11 mouse cellular contexts compared by ENCODE assay signal in genomic region chr14:26814908-26815307, GRCm38 (mm10).
A peak's percentile ranks its signal among the peaks of the same experiment; 100 is the strongest.
DNase-seq lines count a peak whose midpoint lies in the region; ATAC-seq and TF ChIP-seq lines count a peak whose summit lies in the region.
"Had no signal": no experiment of that assay in that cellular context is flagged by ENCODE, and none has a peak within 500 bp of the region (broad histone marks: within the 10 kb centered on the region; RNA-seq: fewer than 3 reads in every experiment).

No protein-coding gene starts in this region.

- peaks cover 4 to 9% of the 10 kb centered on the region in 2 experiments; a peak in 3 of 4 replicates for H3K4me1 ChIP-seq in CH12.LX (ENCODE audit: control insufficient read depth in 1 of 2, insufficient read depth in 2 of 2)

- dilution Hi-C loops in CH12.LX (cut with MboI; ENCODE audit: extremely low pct_ligation_motif_present, extremely low pct_unique_long_range_greater_than_20kb, low sequenced_read_pairs), result no loop called here

- DNase-seq in kidney, postnatal 4 days, result peak; percentile 11 to 13
- no peak for DNase-seq in kidney, adult 18-20 months
- peak; percentile 45 for DNase-seq in CH12.LX (ENCODE audit: extremely low read depth)
- peak; percentile 54 for DNase-seq in R1 (ENCODE audit: low read depth, low spot score)
- DNase-seq in retina, postnatal 1 day, result peak; percentile 10
- DNase-seq in spleen, adult 12 weeks (ENCODE audit: low spot score), result no peak
- DNase-seq: adrenal gland, adult 8-10 months; cerebellum, adult 18-20 months; forebrain, postnatal 0 days; heart, postnatal 36 days had no signal

- TF ChIP-seq EP300 in CH12.LX (IDR thresholded peaks at IDR 0.05; ENCODE audit: low read length), result no peak

- no peaks in the 10 kb centered on the region for H3K9me3 ChIP-seq in CH12.LX (replicated peaks; ENCODE audit: low read length)

- H3K36me3 ChIP-seq in CH12.LX (replicated peaks in 1 of 2; ENCODE audit: control insufficient read depth in 1 of 2, insufficient read depth in 1 of 2, low read length in 1 of 2), result no peaks in the 10 kb centered on the region

- in situ Hi-C loops in CH12.LX (cut with MboI; ENCODE audit: low pct_ligation_motif_present, low pct_unique_long_range_greater_than_20kb, low sequenced_read_pairs), result loop anchor here (10.0 kb wide), 3 partner anchors 60 to 320 kb away; partner anchors contain the start of gene Dnah12

- no peak for ATAC-seq in inflammation-experienced regulatory T-cells, adult 6 months
- ATAC-seq: forebrain, postnatal 0 days had no signal

- peak; percentile 62 for TF ChIP-seq RAD21 in CH12.LX (IDR thresholded peaks at IDR 0.05; ENCODE audit: low read depth, low read length)

- no peaks in the 10 kb centered on the region for H3K79me2 ChIP-seq in CH12.LX (replicated peaks; ENCODE audit: control insufficient read depth, extremely low read depth, insufficient read depth, poor library complexity, severe bottlenecking)

- TF ChIP-seq POLR2A in CH12.LX (IDR thresholded peaks at IDR 0.05; ENCODE audit: low read depth, low read length), result no peak

- no peak overlapping the region for H3K4me2 ChIP-seq in CH12.LX (ENCODE audit: insufficient read depth, low read depth, poor library complexity, severe bottlenecking)

- H3K9ac ChIP-seq in CH12.LX (ENCODE audit: insufficient read depth, low read depth), result no peak overlapping the region
- H3K9ac ChIP-seq: forebrain, postnatal 0 days had no signal

- H3K27ac ChIP-seq in CH12.LX (ENCODE audit: insufficient read depth, low read depth), result no peak overlapping the region

- H3K27me3 ChIP-seq in CH12.LX (replicated peaks), result no peaks in the 10 kb centered on the region

- peak; percentile 30 to 66; a peak in 3 of 4 replicates for TF ChIP-seq CTCF in CH12.LX (conservative IDR thresholded peaks at IDR 0.05 in 1 of 2, IDR thresholded peaks at IDR 0.05 in 1 of 2; ENCODE audit: low read depth in 2 of 2, low read length in 2 of 2)

- H3K4me3 ChIP-seq in CH12.LX (replicated peaks in 1 of 3; ENCODE audit: low read depth in 2 of 3, low read length in 2 of 3, poor library complexity in 1 of 3), result no peak overlapping the region

TF ChIP-seq in CH12.LX, 34 proteins besides CTCF, POLR2A, EP300 and RAD21:
- TF ChIP-seq TBP (conservative IDR thresholded peaks at IDR 0.05; ENCODE audit: low read depth, low read length), result no peak
- no peak for TF ChIP-seq ETS1 (conservative IDR thresholded peaks at IDR 0.05; ENCODE audit: low read depth, low read length)
- no peak for TF ChIP-seq JUND (conservative IDR thresholded peaks at IDR 0.05; ENCODE audit: low read depth, low read length)
- no peak for TF ChIP-seq PAX5 (IDR thresholded peaks at IDR 0.05; ENCODE audit: low read length)
- TF ChIP-seq GABPA (IDR thresholded peaks at IDR 0.05; ENCODE audit: insufficient replicate concordance, low read depth, low read length), result no peak
- TF ChIP-seq CHD2 (IDR thresholded peaks at IDR 0.05; ENCODE audit: low read length), result no peak
- TF ChIP-seq SMC3 (IDR thresholded peaks at IDR 0.05; ENCODE audit: low read depth, low read length), result peak; percentile 67

Comparison
In these comparisons a context has a peak if more than half of its experiments do, and no peak if none do; other contexts are left out.
1. DNase-seq: peak in kidney, postnatal 4 days (2 of 2), CH12.LX (single experiment), R1 (single experiment) and retina, postnatal 1 day (single experiment); none in kidney, adult 18-20 months (single experiment) and spleen, adult 12 weeks (single experiment).